Mouse (Mus musculus) neutrophil, adult 65 days (primary cell): ENCODE results near the gene Zfp553. TPM values are rescaled to one million over a fixed set of nuclear protein-coding genes. Genes with fewer than 3 reads are reported as not detected.

Source experiments
- total RNA-seq: library from RNA; stranded (reverse); gene quantifications from 2 replicates; pipeline ENCODE4 v1.2.4, GENCODE M21; 2023

Zfp553 gene
- 2.8 and 4.0 TPM in 2 replicates for total RNA-seq

DNA sequence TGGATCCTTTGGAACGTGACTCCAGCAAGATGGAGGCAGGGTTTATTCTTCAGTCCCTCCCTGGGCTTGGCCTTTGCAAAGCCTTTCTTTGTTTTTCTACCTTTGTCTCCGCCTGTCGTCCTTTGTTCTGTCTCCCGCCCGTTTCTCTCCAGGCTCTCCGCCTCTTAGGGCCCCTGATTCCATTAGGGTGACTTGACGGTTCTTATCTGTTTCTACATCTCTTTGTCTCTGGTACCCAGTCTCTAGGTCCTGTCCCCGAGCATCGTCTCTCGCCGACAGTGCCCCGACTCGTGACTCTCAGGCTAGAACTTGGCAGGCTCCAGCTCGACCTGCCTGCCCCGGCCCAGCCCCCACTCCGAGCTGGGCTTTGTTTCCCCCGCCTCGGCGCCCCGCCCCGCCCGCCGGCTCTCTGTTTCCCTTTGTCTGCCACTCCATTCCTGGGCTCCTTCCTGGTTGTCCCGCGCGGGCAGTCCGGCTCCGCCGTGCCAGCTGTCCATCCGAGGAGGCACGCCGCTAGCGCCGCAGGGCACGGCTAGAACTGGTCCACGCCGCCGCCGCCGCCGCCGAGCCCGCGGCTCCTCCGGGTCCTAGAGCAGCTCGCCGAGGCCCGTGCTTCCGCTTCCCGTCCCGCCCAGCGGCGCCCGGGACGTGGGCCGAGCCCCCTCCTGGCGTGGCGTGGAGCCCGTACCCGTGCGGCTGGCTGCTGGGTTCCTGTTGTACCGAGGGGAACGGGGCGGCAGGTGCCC lies at the start of gene Zfp553, which contains the start of gene Sept1:
Zfp553 (plus strand) TSS at position 440 of the 746 bp plus-strand sequence.
Sept1 (minus strand) TSS at position 509 of the 746 bp plus-strand sequence.

DNA sequence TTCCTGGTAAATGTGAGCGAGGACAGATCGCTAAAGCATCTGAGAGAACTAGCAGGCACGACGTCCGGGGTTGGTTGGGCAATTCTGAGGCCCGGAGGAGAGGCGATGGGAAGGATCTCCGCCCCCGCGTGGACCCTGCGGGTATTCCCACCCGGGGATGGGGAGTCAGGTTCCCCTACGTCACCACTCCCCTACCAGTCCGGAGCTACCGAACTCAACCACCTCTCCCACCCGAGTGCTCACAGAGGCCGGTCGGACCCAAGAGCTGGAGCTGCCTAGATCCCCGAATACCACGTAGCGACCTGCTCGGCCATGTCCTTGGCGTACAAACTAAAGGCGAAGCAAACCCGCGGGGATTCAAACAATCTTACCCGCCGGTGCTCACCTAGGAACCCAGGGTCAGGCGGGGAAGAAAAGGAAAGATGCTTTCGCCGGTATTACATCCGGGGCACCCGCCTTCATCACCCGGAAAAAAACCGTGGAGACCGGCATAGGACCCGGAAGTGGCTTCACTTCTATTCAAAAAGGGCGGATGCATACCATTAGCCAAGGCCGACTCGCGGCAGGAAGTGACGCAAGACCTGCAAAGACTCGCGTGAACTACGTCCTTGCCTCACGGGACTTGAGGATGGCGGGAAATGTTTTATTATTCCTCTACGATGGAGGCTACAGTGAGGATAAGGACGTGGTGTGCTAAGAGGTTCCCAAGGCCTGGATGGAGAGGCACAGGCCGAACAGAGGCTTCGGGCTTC lies 37.1 kb upstream of the Zfp553 start, which contains the start of gene Cd2bp2:
Cd2bp2 (minus strand) TSS at position 507 of the 752 bp plus-strand sequence.

GRCm38 (mm10) chr7:127208295-127208552 lies 24.6 kb upstream of the Zfp553 start, which contains the start of gene Tbc1d10b:
Gene Tbc1d10b (minus strand): TSS chr7:127208468.

GRCm38 (mm10) chr7:127208553-127209438 lies 24.1 kb upstream of the Zfp553 start, which contains the start of gene Mylpf:
Gene Mylpf (plus strand): TSS chr7:127208890.

GRCm38 (mm10) chr7:127243870-127244657 lies 11.2 kb downstream of the Zfp553 start, which contains the start of gene Zfp771:
Gene Zfp771 (plus strand): TSS chr7:127244274.

GRCm38 (mm10) chr7:127260309-127261111 lies 27.6 kb downstream of the Zfp553 start, which contains the start of gene Dctpp1:
Gene Dctpp1 (minus strand): TSS chr7:127260709.

GRCm38 (mm10) chr7:127273925-127274789 lies 41.3 kb downstream of the Zfp553 start, which contains the start of gene Sephs2:
Gene Sephs2 (minus strand): TSS chr7:127274055.

Other genes starting within 250 kb of the Zfp553 start
- gene Mvp, start 218.4 kb upstream of the Zfp553 start, total RNA-seq, result 49.1 and 58.0 TPM in 2 replicates
- gene Pagr1b, start 216.6 kb upstream of the Zfp553 start, total RNA-seq, result not detected in 2 replicates
- gene Pagr1a, start 215.7 kb upstream of the Zfp553 start, total RNA-seq, result 1.5 and 35.7 TPM in 2 replicates
- 26.0 TPM in 1 of 2 replicates, not detected in the other for gene Gm42742, start 212.0 kb upstream of the Zfp553 start, total RNA-seq
- gene Prrt2, start 211.8 kb upstream of the Zfp553 start, total RNA-seq, result 0.79 TPM in 1 of 2 replicates, not detected in the other
- 128 and 143 TPM in 2 replicates for gene Maz, start 206.0 kb upstream of the Zfp553 start, total RNA-seq
- 41.1 and 48.3 TPM in 2 replicates for gene Kif22, start 190.6 kb upstream of the Zfp553 start, total RNA-seq
- 1.2 TPM in 1 of 2 replicates, not detected in the other for gene Zg16, start 145.7 kb upstream of the Zfp553 start, total RNA-seq
- 155 and 172 TPM in 2 replicates for gene AI467606, start 141.7 kb upstream of the Zfp553 start, total RNA-seq
- gene Qprt, start 110.8 kb upstream of the Zfp553 start, total RNA-seq, result 2.0 and 3.8 TPM in 2 replicates
- gene Spn, start 95.2 kb upstream of the Zfp553 start, total RNA-seq, result 96.9 and 102 TPM in 2 replicates
- gene Cd2bp2, start 37.0 kb upstream of the Zfp553 start, total RNA-seq, result 47.6 and 62.2 TPM in 2 replicates
- 106 and 122 TPM in 2 replicates for gene Tbc1d10b, start 24.6 kb upstream of the Zfp553 start, total RNA-seq
- 6.7 and 11.1 TPM in 2 replicates for gene Mylpf, start 24.2 kb upstream of the Zfp553 start, total RNA-seq
- 107 and 123 TPM in 2 replicates for gene Sept1, start 69 bp downstream of the Zfp553 start, total RNA-seq
- 3.2 and 4.7 TPM in 2 replicates for gene Zfp771, start 11.2 kb downstream of the Zfp553 start, total RNA-seq
- gene Dctpp1, start 27.6 kb downstream of the Zfp553 start, total RNA-seq, result 18.4 and 20.9 TPM in 2 replicates
- gene Sephs2, start 41.0 kb downstream of the Zfp553 start, total RNA-seq, result 150 and 202 TPM in 2 replicates
- 239 and 332 TPM in 2 replicates for gene Itgal, start 63.2 kb downstream of the Zfp553 start, total RNA-seq
- gene Zfp768, start 112.5 kb downstream of the Zfp553 start, total RNA-seq, result 7.5 and 8.1 TPM in 2 replicates
- gene Zfp747, start 143.0 kb downstream of the Zfp553 start, total RNA-seq, result 3.9 and 5.9 TPM in 2 replicates
- 1.3 and 1.5 TPM in 2 replicates for gene 9130019O22Rik, start 154.1 kb downstream of the Zfp553 start, total RNA-seq
- 1.1 and 1.4 TPM in 2 replicates for gene E430018J23Rik, start 160.6 kb downstream of the Zfp553 start, total RNA-seq
- gene Zfp764, start 173.8 kb downstream of the Zfp553 start, total RNA-seq, result 1.5 and 2.2 TPM in 2 replicates
- gene Zfp688, start 189.0 kb downstream of the Zfp553 start, total RNA-seq, result 13.2 and 14.6 TPM in 2 replicates
- gene Zfp689, start 216.1 kb downstream of the Zfp553 start, total RNA-seq, result 2.1 and 3.1 TPM in 2 replicates
- gene Prr14, start 226.6 kb downstream of the Zfp553 start, total RNA-seq, result 153 and 167 TPM in 2 replicates
- 324 and 414 TPM in 2 replicates for gene Fbrs, start 246.1 kb downstream of the Zfp553 start, total RNA-seq